Mouse (Mus musculus) small intestine, adult 10 weeks (tissue): ENCODE results near the gene Fam102a. TPM values are rescaled to one million over a fixed set of nuclear protein-coding genes. Genes with fewer than 3 reads are reported as not detected.

ENCODE experiments used
- polyA plus RNA-seq: library from polyadenylated mRNA; stranded (reverse); fragments of 350-450 nt; fragmentation: Illumina TruSeq; extraction: RNeasy Lipid Tissue Mini Kit (QIAGEN cat#74804); gene quantifications from one replicate; pipeline ENCODE4 v1.2.3, GENCODE M21; 2014; ENCODE audit warnings: low replicate concordance

The Fam102a gene
- polyA plus RNA-seq: 15.2 TPM

DNA sequence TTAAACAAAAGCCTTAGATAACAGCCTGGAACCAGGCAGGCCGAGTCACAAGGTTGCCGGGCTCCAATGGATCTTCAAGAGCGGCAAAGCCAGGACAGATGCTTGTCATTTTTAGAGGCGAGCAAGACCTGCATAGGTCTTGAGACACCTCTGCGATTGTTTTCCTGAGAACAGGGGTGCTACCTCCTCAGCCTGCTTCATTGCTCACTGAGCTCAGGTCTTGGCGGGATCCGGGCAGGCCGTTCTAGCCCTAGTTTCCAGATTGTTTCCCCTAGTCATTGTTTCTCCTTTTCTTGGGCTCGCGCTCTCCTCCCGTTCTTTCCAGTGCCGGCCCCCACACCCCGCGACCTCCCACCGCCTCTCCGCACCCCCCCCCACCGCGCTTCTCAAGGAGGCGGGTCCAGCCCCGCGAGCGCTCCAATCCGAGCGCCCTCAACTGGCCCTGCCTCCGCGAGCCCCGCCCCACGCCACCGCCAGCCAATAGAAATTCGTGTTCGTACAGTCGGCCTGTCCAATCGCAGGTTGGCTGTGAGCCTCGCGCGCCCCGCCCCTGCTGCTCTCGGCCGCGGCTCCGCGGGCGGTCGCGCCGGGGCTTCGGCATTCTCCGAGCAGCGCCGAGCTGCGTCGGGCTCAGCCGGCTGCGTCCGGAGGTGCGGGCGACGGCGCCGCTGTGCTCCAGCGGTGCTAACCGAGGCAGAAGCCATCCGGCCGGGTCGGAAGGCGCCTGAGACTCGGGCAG, at the start of gene Fam102a:
Gene Fam102a (plus strand): TSS at position 600 of the 739 bp plus-strand sequence.

DNA sequence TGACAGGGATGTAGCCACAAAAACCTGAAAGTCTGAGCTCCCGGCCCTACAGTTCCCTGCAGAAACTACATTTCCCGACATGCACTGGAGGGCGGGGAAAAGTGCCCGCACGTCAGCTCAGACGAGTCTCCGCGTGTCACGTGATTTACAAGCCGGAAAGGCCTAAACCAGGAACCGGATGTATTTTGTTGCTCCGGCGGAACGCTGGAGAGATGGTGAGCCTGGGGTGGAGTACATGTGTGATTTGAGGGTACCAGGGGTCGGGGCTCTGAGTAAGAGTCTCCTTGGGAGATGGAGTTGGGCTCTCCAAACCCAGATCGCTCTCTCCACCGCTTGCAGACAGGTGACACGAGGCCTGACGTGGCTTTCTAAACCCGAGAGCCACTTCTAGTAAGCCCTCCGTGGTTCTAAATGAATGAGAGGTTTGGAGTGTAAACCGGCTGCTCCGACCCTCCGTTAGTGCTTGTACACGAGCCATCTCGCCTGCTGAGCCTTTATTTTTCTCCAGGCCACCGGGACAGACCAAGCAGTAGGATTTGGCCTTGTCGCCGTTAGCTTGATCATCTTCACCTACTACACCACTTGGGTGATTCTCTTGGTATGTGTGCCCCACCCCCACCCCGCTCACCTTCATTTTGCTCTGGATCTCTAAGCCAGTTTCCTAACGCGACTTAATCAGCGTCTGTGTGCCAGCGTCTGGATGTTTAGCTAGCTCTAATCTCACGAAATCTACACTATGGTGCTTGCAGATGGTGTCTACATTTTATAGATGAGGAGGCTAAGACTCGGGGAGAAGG, 35.8 kb downstream of the Fam102a start, which contains the start of gene Dpm2:
Gene Dpm2 (plus strand): TSS at position 161 of the 797 bp plus-strand sequence.

DNA sequence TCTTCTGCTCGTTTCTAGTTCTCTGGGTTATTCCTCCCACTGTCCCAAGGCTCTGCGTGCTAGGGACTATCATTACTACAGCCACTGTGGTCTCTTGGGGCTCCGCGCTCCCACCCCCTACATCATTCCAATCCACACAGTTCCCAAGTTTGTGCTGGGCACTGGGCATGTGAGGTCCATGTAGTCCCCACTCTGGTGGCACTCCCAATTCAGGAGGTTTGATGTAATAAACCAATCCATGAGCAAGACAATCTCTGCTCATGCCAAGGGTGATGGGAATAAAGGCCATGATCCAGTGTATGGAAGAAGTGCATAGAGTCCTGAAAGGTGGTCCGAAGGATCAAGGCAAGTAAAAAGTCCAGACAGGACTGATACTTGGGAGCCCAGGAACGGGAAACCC, 39.4 kb downstream of the Fam102a start, which contains the start of gene Pip5kl1:
Gene Pip5kl1 (plus strand): TSS at position 301 of the 400 bp plus-strand sequence.

DNA sequence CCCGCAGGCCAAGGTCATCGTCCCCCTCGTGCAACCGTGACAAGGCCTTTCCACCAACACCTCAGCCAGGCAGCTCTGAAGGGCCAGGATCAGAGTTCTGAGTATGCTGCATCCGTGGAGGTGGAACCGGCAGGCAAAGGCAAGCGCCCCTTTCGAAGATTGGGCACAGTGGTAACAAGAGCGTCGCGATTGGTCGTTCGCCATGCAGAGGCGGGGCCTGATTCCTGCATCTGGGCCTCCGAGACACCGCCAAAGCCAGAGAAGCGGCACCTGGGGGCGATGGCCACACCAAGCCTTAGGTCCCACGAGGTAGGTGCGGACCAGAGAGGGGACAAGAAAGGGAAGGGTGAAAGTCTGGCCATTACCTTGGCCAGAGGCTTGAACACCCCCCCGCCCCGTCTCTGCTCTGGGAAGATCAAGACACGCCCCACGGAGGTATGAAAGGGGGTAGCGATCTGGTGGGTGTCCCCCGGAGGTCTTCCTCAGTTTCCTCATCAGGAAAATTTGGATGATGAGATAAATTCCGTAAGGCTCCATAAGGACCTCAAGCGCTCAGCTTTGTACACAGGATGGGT, 40.5 kb downstream of the Fam102a start, which contains the start of gene 9430097D07Rik:
Gene 9430097D07Rik (minus strand): TSS at position 99 of the 575 bp plus-strand sequence.

DNA sequence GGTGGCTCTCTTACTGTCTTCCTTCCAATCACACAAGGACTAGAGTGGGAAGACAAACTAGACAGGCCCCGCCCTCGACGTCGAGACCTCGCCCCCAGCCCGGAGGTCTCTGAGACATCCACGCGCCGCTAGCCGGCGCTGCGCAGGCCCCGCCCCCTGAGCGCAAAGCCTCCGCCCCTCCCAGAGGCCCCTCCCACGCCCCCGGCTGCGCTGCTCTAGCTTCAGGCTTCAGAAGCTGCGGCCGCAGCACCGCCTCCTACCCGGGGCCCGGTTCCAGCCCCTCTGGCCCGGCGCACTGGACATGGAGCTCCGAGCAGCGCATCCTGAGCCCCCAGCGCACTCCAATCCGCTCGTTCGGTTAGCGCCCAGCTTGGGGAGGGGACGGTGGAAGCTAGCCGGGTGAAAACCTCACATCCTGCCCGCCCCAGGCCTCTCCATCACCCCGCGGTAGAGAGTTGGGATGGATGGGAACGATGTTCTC, 51.8 kb downstream of the Fam102a start, which contains the start of gene St6galnac4:
Gene St6galnac4 (plus strand): TSS at position 225 of the 481 bp plus-strand sequence.

DNA sequence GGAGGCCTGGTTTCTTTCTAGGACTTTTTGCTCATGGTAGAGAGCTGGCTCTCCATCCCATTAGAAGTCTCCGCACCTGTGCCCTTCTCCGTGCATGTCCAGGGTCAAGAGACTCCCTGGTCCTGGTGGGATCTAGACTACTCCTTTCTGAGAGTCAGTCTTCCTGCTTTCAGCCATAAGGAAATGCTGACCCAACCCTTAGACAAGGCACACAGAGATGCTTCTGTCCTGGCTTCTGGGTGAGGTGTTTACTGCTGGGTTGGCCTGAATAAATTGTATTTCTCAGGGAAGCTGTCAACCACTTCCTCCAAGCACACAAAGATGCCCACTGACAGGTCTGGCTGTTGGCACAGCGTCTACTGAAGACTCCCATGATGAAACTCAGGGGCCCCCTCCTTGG, 64.3 kb downstream of the Fam102a start, which contains the start of gene St6galnac6:
Gene St6galnac6 (plus strand): TSS at position 301 of the 400 bp plus-strand sequence.

Other genes starting within 250 kb of the Fam102a start
- 6.6 TPM for gene Golga2, start 247.9 kb upstream of the Fam102a start, polyA plus RNA-seq
- 142 TPM for gene Swi5, start 247.3 kb upstream of the Fam102a start, polyA plus RNA-seq
- 9.2 TPM for gene Ciz1, start 183.0 kb upstream of the Fam102a start, polyA plus RNA-seq
- gene Dnm1, start 182.0 kb upstream of the Fam102a start, polyA plus RNA-seq: 4.1 TPM
- gene 1110008P14Rik, start 153.4 kb upstream of the Fam102a start, polyA plus RNA-seq: 0.52 TPM
- gene Lcn2, start 147.1 kb upstream of the Fam102a start, polyA plus RNA-seq: not detected
- gene Ptges2, start 139.4 kb upstream of the Fam102a start, polyA plus RNA-seq: 1.1 TPM
- 0.59 TPM for gene Naif1, start 84.9 kb upstream of the Fam102a start, polyA plus RNA-seq
- gene Slc25a25, start 83.9 kb upstream of the Fam102a start, polyA plus RNA-seq: 2.0 TPM
- 2.4 TPM for gene Dpm2, start 35.5 kb downstream of the Fam102a start, polyA plus RNA-seq
- not detected for gene Pip5kl1, start 39.5 kb downstream of the Fam102a start, polyA plus RNA-seq
- gene 9430097D07Rik, start 40.4 kb downstream of the Fam102a start, polyA plus RNA-seq: not detected
- 0.59 TPM for gene St6galnac4, start 51.8 kb downstream of the Fam102a start, polyA plus RNA-seq
- gene St6galnac6, start 64.4 kb downstream of the Fam102a start, polyA plus RNA-seq: 0.30 TPM
- 0.33 TPM for gene Ak1, start 86.4 kb downstream of the Fam102a start, polyA plus RNA-seq
- gene Eng, start 111.3 kb downstream of the Fam102a start, polyA plus RNA-seq: 0.11 TPM
- not detected for gene Fpgs, start 168.8 kb downstream of the Fam102a start, polyA plus RNA-seq
- gene Cdk9, start 177.7 kb downstream of the Fam102a start, polyA plus RNA-seq: 31.9 TPM
- gene Sh2d3c, start 185.7 kb downstream of the Fam102a start, polyA plus RNA-seq: 0.19 TPM
- not detected for gene 6330409D20Rik, start 205.7 kb downstream of the Fam102a start, polyA plus RNA-seq
- 1.3 TPM for gene Tor2a, start 221.9 kb downstream of the Fam102a start, polyA plus RNA-seq
- gene Ttc16, start 240.3 kb downstream of the Fam102a start, polyA plus RNA-seq: 0.41 TPM
- gene Ptrh1, start 240.5 kb downstream of the Fam102a start, polyA plus RNA-seq: 0.82 TPM
- gene Cfap157, start 249.1 kb downstream of the Fam102a start, polyA plus RNA-seq: not detected